Mouse (Mus musculus): Measurements from ENCODE around the gene Mdn1.

- TF ChIP-seq CTCF (IDR thresholded peaks at IDR 0.05; ENCODE audit: low read depth) (no peak), EP300 (IDR thresholded peaks at IDR 0.05; ENCODE audit: low read depth) (no peak)
Measured at GRCm38 (mm10) chr4:32621637-32622036, 35.3 kb upstream of the Mdn1 start.
